ENCODE assay signal across 13 mouse cellular contexts in the genomic region with DNA sequence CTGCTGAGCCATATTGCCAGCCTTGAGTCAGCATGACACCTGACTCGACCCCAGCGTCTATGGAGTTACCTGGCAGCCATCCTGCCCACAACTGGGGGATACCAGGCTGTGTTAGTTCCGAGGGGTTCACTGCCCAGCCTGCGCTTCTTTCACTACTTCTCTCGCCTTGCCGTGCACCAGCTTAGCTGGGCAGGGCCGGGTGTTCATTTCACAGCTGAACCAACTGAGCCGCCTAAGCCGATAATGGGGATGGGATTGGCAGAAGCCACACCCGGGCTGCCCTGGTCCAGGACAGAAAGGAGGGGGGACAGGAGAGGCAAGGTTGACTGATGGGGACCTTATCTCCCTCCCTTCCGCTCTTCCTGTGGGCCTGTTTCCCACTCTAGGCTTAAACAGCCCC. TPM values are rescaled to one million over a fixed set of nuclear protein-coding genes. Genes with fewer than 3 reads are reported as not detected.
DNase-seq lines count a peak whose midpoint lies in the region; ATAC-seq and TF ChIP-seq lines count a peak whose summit lies in the region.
"Had no signal": no experiment of that assay in that cellular context is flagged by ENCODE, and none has a peak within 500 bp of the region (broad histone marks: within the 10 kb centered on the region; RNA-seq: fewer than 3 reads in every experiment).

No protein-coding gene starts in this region.

- H3K4me2 ChIP-seq in intestine, embryonic 14.5 days (ENCODE audit: low read length): 0 out of 2 replicates have a peak overlapping the region, but pooled peaks have one; percentile 13
- no peak overlapping the region for H3K4me2 ChIP-seq in intestine, postnatal 0 days (replicated peaks; ENCODE audit: low read depth)
- peak overlapping the region; percentile 64; the same call in 1 of the 2 replicates for H3K4me2 ChIP-seq in forebrain, embryonic 11.5 days (ENCODE audit: low read depth, low read length, severe bottlenecking)
- peak overlapping the region; percentile 17 for H3K4me2 ChIP-seq in intestine, embryonic 15.5 days (replicated peaks)

- intact Hi-C loops in heart, adult 2 months (cut with DNase I): no loop called here

- no peak for TF ChIP-seq CTCF in intestine, postnatal 0 days (IDR thresholded peaks at IDR 0.05; ENCODE audit: low read depth)
- no peak for TF ChIP-seq CTCF in heart, adult 2 months (IDR thresholded peaks at IDR 0.05)

- H3K27ac ChIP-seq in intestine, embryonic 14.5 days (ENCODE audit: low read depth): no peak overlapping the region
- no peak overlapping the region for H3K27ac ChIP-seq in intestine, postnatal 0 days (ENCODE audit: low read depth, low read length)
- peak overlapping the region; percentile 71; the same call in 1 of the 2 replicates for H3K27ac ChIP-seq in forebrain, embryonic 11.5 days (ENCODE audit: low read depth, low read length)
- H3K27ac ChIP-seq in intestine, embryonic 15.5 days: no peak overlapping the region
- no peak overlapping the region for H3K27ac ChIP-seq in heart, adult 2 months
- H3K27ac ChIP-seq: liver, embryonic 14.5 days had no signal

- H3K27me3 ChIP-seq in intestine, embryonic 14.5 days (replicated peaks; ENCODE audit: control insufficient read depth, insufficient read depth, low read length): peaks cover 59% of the 10 kb centered on the region
- H3K27me3 ChIP-seq in intestine, postnatal 0 days (replicated peaks; ENCODE audit: control insufficient read depth, insufficient read depth, low read length): peaks cover 37% of the 10 kb centered on the region
- peaks cover 11% of the 10 kb centered on the region; the same call in 1 of the 2 replicates for H3K27me3 ChIP-seq in forebrain, embryonic 11.5 days (ENCODE audit: control insufficient read depth, insufficient read depth, low read length)
- H3K27me3 ChIP-seq in intestine, embryonic 15.5 days (replicated peaks): peaks cover 42% of the 10 kb centered on the region
- peaks cover 14% of the 10 kb centered on the region for H3K27me3 ChIP-seq in heart, adult 2 months (ENCODE audit: control insufficient read depth, insufficient read depth, low read length)

- TF ChIP-seq EP300 in heart, adult 2 months (IDR thresholded peaks at IDR 0.05; ENCODE audit: insufficient read depth, low read depth, low read length): no peak

- H3K4me3 ChIP-seq in intestine, embryonic 14.5 days (ENCODE audit: low read depth, low read length): no peak overlapping the region
- H3K4me3 ChIP-seq in intestine, postnatal 0 days (ENCODE audit: low read depth, low read length): no peak overlapping the region
- peak overlapping the region; percentile 82 for H3K4me3 ChIP-seq in forebrain, embryonic 11.5 days (ENCODE audit: low read depth, low read length)
- no peak overlapping the region for H3K4me3 ChIP-seq in intestine, embryonic 15.5 days (replicated peaks)
- H3K4me3 ChIP-seq in heart, adult 2 months: no peak overlapping the region
- H3K4me3 ChIP-seq: megakaryocyte, embryonic 14.5 days had no signal

- TF ChIP-seq POLR2A in heart, adult 2 months (IDR thresholded peaks at IDR 0.05; ENCODE audit: insufficient read depth, low read depth, low read length): no peak

- no peak overlapping the region for H3K9ac ChIP-seq in intestine, embryonic 14.5 days (ENCODE audit: low read length)
- no peak overlapping the region for H3K9ac ChIP-seq in intestine, postnatal 0 days (ENCODE audit: low read depth, low read length)
- H3K9ac ChIP-seq in forebrain, embryonic 11.5 days (ENCODE audit: low read length): peak overlapping the region; percentile 82
- no peak overlapping the region for H3K9ac ChIP-seq in intestine, embryonic 15.5 days
- H3K9ac ChIP-seq in heart, adult 2 months (ENCODE audit: low read depth, low read length): no peak overlapping the region
- H3K9ac ChIP-seq: liver, embryonic 14.5 days had no signal

- WGBS in intestine, embryonic 14.5 days: 72% methylated on average over 11 of the region's 11 CpGs
- WGBS in intestine, postnatal 0 days: 52% methylated on average over 11 of the region's 11 CpGs
- WGBS in forebrain, embryonic 11.5 days: 54% methylated on average over 11 of the region's 11 CpGs
- WGBS in intestine, embryonic 15.5 days: 59% methylated on average over 11 of the region's 11 CpGs
- 60% methylated on average over 11 of the region's 11 CpGs for WGBS in heart, adult 2 months

- DNase-seq in intestine, embryonic 14.5 days (ENCODE audit: low spot score): no peak
- DNase-seq in forebrain, embryonic 11.5 days (ENCODE audit: low spot score): no peak
- peak; percentile 54 for DNase-seq in retina, adult 2 months (ENCODE audit: low read depth, low spot score)
- DNase-seq in B cell, adult 2 months: no peak
- no peak for DNase-seq in heart, adult 2 months
- no peak for DNase-seq in kidney, postnatal 25 days

- no peak for ATAC-seq in intestine, embryonic 14.5 days (replicated peaks; ENCODE audit: low FRiP score, low TSS enrichment, low read depth)
- ATAC-seq in intestine, postnatal 0 days: no peak
- no peak for ATAC-seq in forebrain, embryonic 11.5 days (replicated peaks; ENCODE audit: low FRiP score)
- ATAC-seq in intestine, embryonic 15.5 days: no peak
- ATAC-seq: Patski had no signal

- H3K9me3 ChIP-seq in intestine, embryonic 14.5 days (ENCODE audit: control insufficient read depth, low read length): no peaks in the 10 kb centered on the region
- no peaks in the 10 kb centered on the region for H3K9me3 ChIP-seq in intestine, postnatal 0 days (ENCODE audit: control insufficient read depth)
- H3K9me3 ChIP-seq in forebrain, embryonic 11.5 days (ENCODE audit: control insufficient read depth, low read length): no peaks in the 10 kb centered on the region
- H3K9me3 ChIP-seq in intestine, embryonic 15.5 days: no peaks in the 10 kb centered on the region
- H3K9me3 ChIP-seq: megakaryocyte, embryonic 14.5 days had no signal

- H3K79me2 ChIP-seq in heart, adult 2 months (replicated peaks; ENCODE audit: control insufficient read depth, insufficient read depth, low read length): no peaks in the 10 kb centered on the region

- H3K36me3 ChIP-seq in intestine, embryonic 14.5 days (ENCODE audit: control insufficient read depth, insufficient read depth, low read length): no peaks in the 10 kb centered on the region
- no peaks in the 10 kb centered on the region for H3K36me3 ChIP-seq in intestine, postnatal 0 days (ENCODE audit: control insufficient read depth, insufficient read depth)
- no peaks in the 10 kb centered on the region for H3K36me3 ChIP-seq in forebrain, embryonic 11.5 days (ENCODE audit: control insufficient read depth, insufficient read depth, low read length)
- H3K36me3 ChIP-seq in intestine, embryonic 15.5 days: no peaks in the 10 kb centered on the region
- no peaks in the 10 kb centered on the region for H3K36me3 ChIP-seq in heart, adult 2 months (ENCODE audit: control insufficient read depth, insufficient read depth, low read length)

- H3K4me1 ChIP-seq in intestine, embryonic 14.5 days (replicated peaks; ENCODE audit: control insufficient read depth, insufficient read depth, low read length): peaks cover 15% of the 10 kb centered on the region
- 0 out of 2 replicates have a peak, but pooled peaks cover 3% of the 10 kb centered on the region for H3K4me1 ChIP-seq in intestine, postnatal 0 days (replicated peaks; ENCODE audit: control insufficient read depth, insufficient read depth, low read length)
- H3K4me1 ChIP-seq in forebrain, embryonic 11.5 days (replicated peaks; ENCODE audit: control insufficient read depth, insufficient read depth, low read length): peaks cover 7% of the 10 kb centered on the region; the same call in 1 of the 2 replicates
- H3K4me1 ChIP-seq in intestine, embryonic 15.5 days (replicated peaks): peaks cover 29% of the 10 kb centered on the region
- H3K4me1 ChIP-seq in heart, adult 2 months (ENCODE audit: control insufficient read depth, insufficient read depth, low read length): no peaks in the 10 kb centered on the region

RNA-seq across cellular contexts. Expression of a gene that starts 2.5 kb away (rescaled TPM):
- 6.2 and 7.1 TPM in 2 replicates for polyA plus RNA-seq in intestine, embryonic 14.5 days (2014; fragmentation: Nextera tagmentation; extraction: Ambion mirVana)
- 0.78 and 0.99 TPM in 2 replicates for polyA plus RNA-seq in intestine, postnatal 0 days (2015; fragmentation: Nextera tagmentation; extraction: Ambion mirVana)
- polyA plus RNA-seq in forebrain, embryonic 11.5 days (2014; fragmentation: Nextera tagmentation; extraction: Ambion mirVana): 53.5 and 60.0 TPM in 2 replicates
- 2.8 and 2.9 TPM in 2 replicates for polyA plus RNA-seq in intestine, embryonic 15.5 days (2015; fragmentation: Nextera tagmentation; extraction: Ambion mirVana)
- under 1 TPM; 0.08 to 0.09 TPM for total RNA-seq in heart, adult 2 months (2021)
- polyA plus RNA-seq in heart, adult 2 months (2012; rRNA removed): 0.09 and 0.10 TPM in 2 replicates

RNA-seq across cellular contexts. Expression of a gene that starts 21.7 kb away (rescaled TPM):
- polyA plus RNA-seq in intestine, embryonic 14.5 days (2014; fragmentation: Nextera tagmentation; extraction: Ambion mirVana): not detected in 2 replicates
- polyA plus RNA-seq in intestine, postnatal 0 days (2015; fragmentation: Nextera tagmentation; extraction: Ambion mirVana): not detected in 2 replicates
- not detected in 2 replicates for polyA plus RNA-seq in forebrain, embryonic 11.5 days (2014; fragmentation: Nextera tagmentation; extraction: Ambion mirVana)
- not detected in 2 replicates for polyA plus RNA-seq in intestine, embryonic 15.5 days (2015; fragmentation: Nextera tagmentation; extraction: Ambion mirVana)
- under 1 TPM in 1 of 2 experiments, not detected in 1; 0.52 TPM for total RNA-seq in heart, adult 2 months (2021)
- polyA plus RNA-seq in heart, adult 2 months (2012; rRNA removed): not detected in 2 replicates
- polyA plus RNA-seq: gonadal fat pad, adult 2 months; liver, embryonic 14.5 days; Patski; stomach, embryonic 16.5 days had no signal

RNA-seq across cellular contexts. Expression of a gene that starts 21.9 kb away (rescaled TPM):
- polyA plus RNA-seq in intestine, embryonic 14.5 days (2014; fragmentation: Nextera tagmentation; extraction: Ambion mirVana): 10.2 and 10.3 TPM in 2 replicates
- polyA plus RNA-seq in intestine, postnatal 0 days (2015; fragmentation: Nextera tagmentation; extraction: Ambion mirVana): 4.2 and 4.5 TPM in 2 replicates
- 10.9 and 11.8 TPM in 2 replicates for polyA plus RNA-seq in forebrain, embryonic 11.5 days (2014; fragmentation: Nextera tagmentation; extraction: Ambion mirVana)
- polyA plus RNA-seq in intestine, embryonic 15.5 days (2015; fragmentation: Nextera tagmentation; extraction: Ambion mirVana): 9.7 and 10.6 TPM in 2 replicates
- total RNA-seq in heart, adult 2 months (2021): 1 to 10 TPM; 3.8 to 4.7 TPM
- polyA plus RNA-seq in heart, adult 2 months (2012; rRNA removed): 8.7 and 9.5 TPM in 2 replicates

RNA-seq across cellular contexts. Expression of a gene that starts 35.9 kb away (rescaled TPM):
- 35.2 and 43.4 TPM in 2 replicates for polyA plus RNA-seq in intestine, embryonic 14.5 days (2014; fragmentation: Nextera tagmentation; extraction: Ambion mirVana)
- polyA plus RNA-seq in intestine, postnatal 0 days (2015; fragmentation: Nextera tagmentation; extraction: Ambion mirVana): 23.8 and 25.3 TPM in 2 replicates
- polyA plus RNA-seq in forebrain, embryonic 11.5 days (2014; fragmentation: Nextera tagmentation; extraction: Ambion mirVana): 34.6 and 39.6 TPM in 2 replicates
- polyA plus RNA-seq in intestine, embryonic 15.5 days (2015; fragmentation: Nextera tagmentation; extraction: Ambion mirVana): 44.4 and 50.0 TPM in 2 replicates
- 100 to 1,000 TPM in 1 of 2 experiments, 10 to 100 TPM in 1; 92.5 to 106 TPM for total RNA-seq in heart, adult 2 months (2021)
- 166 and 169 TPM in 2 replicates for polyA plus RNA-seq in heart, adult 2 months (2012; rRNA removed)

RNA-seq across cellular contexts. Expression of a gene that starts 46.7 kb away (rescaled TPM):
- polyA plus RNA-seq in intestine, embryonic 14.5 days (2014; fragmentation: Nextera tagmentation; extraction: Ambion mirVana): 93.8 and 95.8 TPM in 2 replicates
- 98.6 and 104 TPM in 2 replicates for polyA plus RNA-seq in intestine, postnatal 0 days (2015; fragmentation: Nextera tagmentation; extraction: Ambion mirVana)
- polyA plus RNA-seq in forebrain, embryonic 11.5 days (2014; fragmentation: Nextera tagmentation; extraction: Ambion mirVana): 86.9 and 94.3 TPM in 2 replicates
- polyA plus RNA-seq in intestine, embryonic 15.5 days (2015; fragmentation: Nextera tagmentation; extraction: Ambion mirVana): 105 and 122 TPM in 2 replicates
- 10 to 100 TPM; 61.5 to 67.5 TPM for total RNA-seq in heart, adult 2 months (2021)
- polyA plus RNA-seq in heart, adult 2 months (2012; rRNA removed): 42.5 and 46.2 TPM in 2 replicates
